Mouse (Mus musculus) thymus, postnatal 25 days (tissue): ENCODE results near the gene Ppil1.

Source experiments
- DNase-seq: peaks from one replicate; pipeline ENCODE4 v3.0.0; 2022

Ppil1 gene

DNA sequence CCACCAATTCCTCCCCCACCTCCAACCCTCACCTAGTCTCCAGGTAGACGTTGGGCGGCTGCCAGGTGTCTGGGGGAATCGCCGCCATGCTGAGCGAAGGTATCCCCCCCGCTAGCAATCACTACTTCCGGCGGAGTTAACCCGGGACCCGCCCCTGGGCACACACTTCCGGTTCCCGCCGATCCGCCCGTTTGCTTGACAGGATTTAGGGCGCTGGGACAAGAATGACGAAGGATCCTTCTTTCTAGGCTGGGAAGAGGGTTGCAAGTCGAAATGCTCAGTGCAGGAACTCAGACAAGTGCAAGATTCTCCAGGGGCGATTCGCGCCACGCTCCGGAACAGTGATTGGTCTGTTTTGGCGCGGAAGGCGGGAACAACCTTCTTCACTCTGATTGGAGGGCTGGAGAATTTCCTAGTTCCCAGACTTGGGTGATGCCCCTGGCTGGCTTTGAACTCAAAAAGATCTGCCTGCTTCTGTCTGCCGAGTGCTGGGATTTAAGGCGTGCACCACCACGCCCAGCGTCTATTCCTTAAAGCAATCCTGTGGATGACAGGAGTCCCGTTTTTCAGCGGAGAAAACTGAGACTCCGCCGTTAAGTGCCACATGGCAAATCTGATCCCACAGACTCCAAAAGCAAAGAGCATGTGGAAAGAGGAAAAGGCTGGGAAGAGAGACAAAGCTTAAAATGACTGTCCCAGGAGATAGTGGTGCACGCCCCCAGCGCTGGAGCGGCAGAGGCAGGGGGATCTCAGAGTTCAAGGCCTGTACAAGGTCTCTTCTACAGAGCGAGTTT, at the start of gene Ppil1:
Ppil1 (minus strand) TSS at position 347 of the 794 bp plus-strand sequence.
- DNase-seq = peak; percentile 84

DNA sequence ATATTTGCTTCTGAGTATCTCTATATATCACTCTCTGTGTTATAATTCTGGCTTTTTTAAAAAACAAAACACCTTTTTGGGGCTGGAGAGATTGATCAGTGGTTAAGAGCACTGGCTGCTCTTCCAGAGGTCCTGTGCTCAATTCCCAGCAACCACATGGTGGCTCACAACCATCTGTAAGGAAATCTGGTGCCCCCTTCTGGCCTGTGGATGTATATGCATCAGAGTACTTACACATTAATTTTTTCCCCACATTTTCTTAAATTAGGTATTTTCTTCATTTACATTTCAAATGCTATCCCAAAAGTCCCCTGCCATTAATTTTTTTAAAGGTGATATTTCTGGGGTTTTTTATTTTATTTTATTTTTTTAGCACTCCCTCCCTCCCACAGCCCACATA, 49.3 kb upstream of the Ppil1 start:
- DNase-seq = no peak

DNA sequence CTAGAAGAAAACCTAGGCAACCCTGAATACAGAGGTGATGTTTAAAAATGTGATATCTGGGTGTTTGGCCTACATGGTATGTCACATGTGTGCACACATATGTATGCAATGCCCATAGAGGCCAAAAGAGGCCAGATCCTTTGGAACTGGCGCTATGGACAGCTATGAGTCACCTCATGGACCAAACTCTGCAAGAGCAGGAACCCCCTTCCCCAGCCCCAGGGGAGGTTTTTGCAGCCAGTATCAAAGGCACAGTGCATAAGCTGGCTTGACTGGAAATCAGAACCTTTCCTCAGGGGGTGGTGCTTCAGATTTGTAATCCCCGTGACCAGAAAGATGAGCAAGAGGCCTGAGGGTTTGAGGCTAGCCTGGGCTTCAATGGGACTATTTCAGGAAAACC, 48.1 kb upstream of the Ppil1 start:
- no peak for DNase-seq

GRCm38 (mm10) chr17:29311602-29312001, 47.6 kb upstream of the Ppil1 start:
- DNase-seq = no peak

GRCm38 (mm10) chr17:29310056-29310623, 46.2 kb upstream of the Ppil1 start:
- no peak for DNase-seq

DNA sequence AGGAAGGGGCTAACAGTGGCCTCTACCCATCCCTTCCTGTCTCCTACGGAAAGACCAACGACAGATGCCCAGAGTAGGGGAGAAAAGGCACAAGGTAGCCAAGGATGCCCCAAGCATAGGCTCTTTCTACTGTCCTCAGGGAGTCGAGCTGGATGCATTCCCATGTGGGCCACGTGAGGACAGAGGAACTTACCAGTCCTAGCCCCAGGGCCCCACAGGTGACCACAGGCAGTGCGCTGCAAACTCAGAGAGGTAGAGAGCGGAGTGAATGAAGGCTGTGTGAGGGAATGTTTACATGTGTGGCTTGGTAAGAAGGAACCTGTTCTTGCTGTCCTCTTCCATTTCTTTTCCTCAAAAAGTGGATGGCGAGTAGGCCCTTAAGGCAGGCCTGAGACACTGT, 41.9 kb upstream of the Ppil1 start:
- no peak for DNase-seq

GRCm38 (mm10) chr17:29305058-29305806, 41.2 kb upstream of the Ppil1 start:
- peak; percentile 21 for DNase-seq

GRCm38 (mm10) chr17:29304376-29305057, 40.5 kb upstream of the Ppil1 start:
- DNase-seq = peak; percentile 72

- no peak for DNase-seq
Measured at GRCm38 (mm10) chr17:29303856-29304255, 39.9 kb upstream of the Ppil1 start.

- peak; percentile 65 for DNase-seq
Measured at GRCm38 (mm10) chr17:29303087-29303486, 39.1 kb upstream of the Ppil1 start.

DNA sequence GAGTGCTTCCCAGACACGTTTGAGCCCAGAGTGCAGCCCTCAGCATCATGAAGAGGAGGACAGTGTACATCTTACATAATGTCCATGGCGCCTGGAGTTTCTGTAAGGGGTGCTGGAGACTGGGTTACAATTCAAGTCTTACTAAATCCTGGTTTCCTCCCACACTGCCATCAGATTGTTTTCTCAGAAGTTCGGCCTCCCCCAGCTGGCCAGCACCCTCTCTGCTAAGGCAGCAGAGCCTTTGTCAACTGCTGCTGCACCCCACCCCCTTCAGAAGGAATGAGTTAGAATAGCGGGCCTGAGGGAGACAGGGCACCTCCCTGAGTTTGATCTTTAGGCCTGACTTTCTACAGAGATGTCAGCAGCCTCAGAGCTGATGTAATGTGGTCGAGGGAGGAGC, 38.2 kb upstream of the Ppil1 start:
- DNase-seq = no peak

DNA sequence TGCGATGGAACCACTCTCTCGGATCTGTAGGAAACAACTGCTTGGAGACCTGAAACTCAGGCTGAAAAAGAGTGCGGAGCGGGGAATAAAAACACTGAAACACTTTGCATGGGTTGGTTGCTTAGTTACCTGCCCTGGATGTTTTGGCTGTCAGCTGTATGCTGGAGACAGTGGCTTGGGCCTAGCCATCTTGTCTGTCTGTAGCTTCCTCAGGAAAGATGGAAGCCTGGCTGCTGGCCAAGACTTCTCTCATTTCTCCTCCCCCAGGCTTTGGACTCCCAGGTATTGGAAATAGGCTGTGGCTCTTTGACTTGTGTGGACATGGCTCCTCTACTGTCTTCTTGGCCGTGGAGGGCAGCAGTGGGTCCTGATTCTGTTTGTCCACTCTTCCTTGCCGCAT, 37.4 kb upstream of the Ppil1 start:
- no peak for DNase-seq

- DNase-seq = no peak
Measured at GRCm38 (mm10) chr17:29300926-29301325, 36.9 kb upstream of the Ppil1 start.

GRCm38 (mm10) chr17:29299282-29299681, 35.3 kb upstream of the Ppil1 start:
- DNase-seq = no peak

GRCm38 (mm10) chr17:29297813-29298212, 33.8 kb upstream of the Ppil1 start:
- DNase-seq = peak; percentile 30

GRCm38 (mm10) chr17:29297321-29297720, 33.3 kb upstream of the Ppil1 start:
- DNase-seq = no peak

DNA sequence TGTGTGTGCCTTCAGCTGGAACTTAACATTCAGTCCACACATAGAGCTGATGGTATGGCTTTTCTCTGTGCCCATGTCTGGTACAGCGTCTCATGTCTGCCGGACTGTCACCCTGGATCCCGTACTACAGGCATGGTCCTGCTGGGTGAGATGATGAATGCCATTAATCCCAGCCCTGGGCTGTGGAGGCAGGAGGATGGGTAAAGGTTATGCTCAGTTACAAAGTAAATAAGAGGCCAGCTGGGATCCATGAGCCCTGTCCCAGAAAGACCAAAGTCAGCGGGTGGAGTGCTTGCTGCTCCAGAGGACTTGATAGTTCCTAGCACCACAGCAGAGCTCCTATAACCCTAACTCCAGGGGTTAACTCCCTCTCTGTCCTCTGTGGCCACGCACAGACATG, 31.8 kb upstream of the Ppil1 start:
- no peak for DNase-seq

DNA sequence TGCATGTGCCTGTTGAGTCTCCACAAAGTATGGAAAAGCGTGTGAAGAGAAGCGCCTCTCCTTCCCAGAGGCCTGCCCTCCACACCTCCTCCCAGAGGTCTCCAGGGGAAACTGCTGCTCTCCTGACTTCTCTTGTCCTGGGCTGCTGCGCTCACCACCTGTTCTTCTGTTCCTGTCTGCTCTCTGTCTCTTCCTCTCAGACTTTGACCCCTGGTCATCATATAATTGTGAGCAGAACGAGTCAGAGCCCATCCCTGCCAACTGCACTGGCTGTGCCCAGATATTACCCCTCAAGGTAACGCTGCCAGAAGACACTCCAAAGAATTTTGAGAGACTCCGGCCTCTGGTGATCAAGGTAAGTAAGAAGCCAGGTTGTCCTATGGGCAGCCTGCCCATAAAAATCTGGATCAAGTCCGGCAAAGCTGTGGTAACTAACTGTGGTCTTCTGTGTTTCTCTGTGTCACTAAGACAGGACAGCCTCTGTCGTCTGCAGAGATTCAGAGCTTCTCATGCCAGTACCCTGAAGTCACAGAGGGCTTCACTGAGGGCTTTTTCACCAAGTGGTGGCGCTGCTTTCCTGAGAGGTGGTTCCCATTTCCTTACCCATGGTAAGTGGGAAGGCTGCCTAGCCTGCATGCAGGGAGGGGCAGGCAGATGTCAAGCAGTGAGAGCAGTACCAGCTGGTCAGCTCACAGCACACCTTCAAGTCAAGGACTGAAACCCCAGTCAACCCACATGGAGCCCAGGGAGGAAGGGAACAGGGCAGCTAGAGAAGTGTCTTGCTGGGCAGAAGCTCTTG, 30.0 kb upstream of the Ppil1 start:
- no peak for DNase-seq

DNA sequence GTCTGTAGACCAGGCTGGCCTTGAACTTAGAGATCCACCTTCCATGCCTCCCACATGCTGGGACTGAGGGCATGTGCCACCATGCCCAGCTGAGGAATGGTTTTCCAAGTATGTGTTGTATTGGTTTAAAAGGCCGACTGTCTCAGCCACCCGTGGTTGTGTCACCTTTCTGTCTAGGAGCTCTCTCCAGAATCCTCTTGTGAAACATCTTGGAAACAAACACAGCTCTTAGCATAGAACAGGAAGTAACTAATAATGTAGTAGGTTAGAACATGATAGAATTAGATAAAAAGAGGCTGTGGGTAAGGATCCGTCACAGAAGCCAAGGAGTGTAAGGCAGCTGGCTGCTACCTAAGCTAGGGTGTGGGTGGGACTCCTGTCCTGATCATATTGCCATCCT, 29.0 kb upstream of the Ppil1 start:
- no peak for DNase-seq

DNA sequence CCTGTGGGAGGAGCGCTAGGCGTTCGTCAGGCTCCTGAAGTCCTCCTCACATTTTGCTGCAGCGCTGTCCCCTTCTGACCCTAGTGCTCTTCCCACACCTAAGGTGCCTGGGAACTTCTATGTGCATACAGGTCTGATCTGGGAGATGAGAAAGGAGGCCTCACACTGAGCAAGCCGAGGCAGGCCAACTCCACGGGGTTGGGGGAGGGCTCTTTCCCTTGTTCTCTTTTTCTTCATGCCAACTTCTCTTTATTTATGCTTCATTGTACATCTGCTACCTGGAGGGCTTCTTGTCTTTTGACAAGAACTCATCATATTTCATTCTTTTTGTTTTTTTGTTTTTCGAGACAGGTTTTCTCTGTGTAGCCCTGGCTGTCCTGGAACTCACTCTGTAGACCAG, 27.8 kb upstream of the Ppil1 start:
- DNase-seq = no peak

- no peak for DNase-seq
Measured at GRCm38 (mm10) chr17:29282216-29282952, 18.4 kb upstream of the Ppil1 start.

- DNase-seq = no peak
Measured at GRCm38 (mm10) chr17:29281541-29281940, 17.6 kb upstream of the Ppil1 start.
